Mouse (Mus musculus) large intestine, adult 2 months (tissue): ENCODE measurements around the gene Pakap. TPM values are rescaled to one million over a fixed set of nuclear protein-coding genes. Genes with fewer than 3 reads are reported as not detected.
A peak's percentile ranks its signal among the peaks of the same experiment; 100 is the strongest.

ENCODE experiments used
- DNase-seq: peaks from one replicate; pipeline ENCODE4 v3.0.0-alpha.2; 2012; ENCODE audit warnings: low read depth, low spot score
- WGBS: fragments of 180-500 bp; shearing (Covaris S2); methylation state at CpG from one replicate; pipeline ENCODE4 v1.1.7; 2018; 5-methylcytosine and 5-hydroxymethylcytosine counted together
- polyA plus RNA-seq: library from polyadenylated mRNA; depleted of rRNA; stranded (reverse); fragments of >200 nt; gene quantifications from 2 replicates; pipeline ENCODE4 v1.2.3, GENCODE M21; 2012

The Pakap gene
- polyA plus RNA-seq, 1 experiment, result 0.17 TPM

- WGBS, result 45% methylated on average over 7 of the region's 7 CpGs
- no peak for DNase-seq
Observed at GRCm38 (mm10) chr4:57812916-57813575, 245.1 kb downstream of the Pakap start.

GRCm38 (mm10) chr4:57813576-57813945 lies 245.6 kb downstream of the Pakap start:
- WGBS, result 72% methylated on average over 4 of the region's 4 CpGs
- DNase-seq, result no peak

GRCm38 (mm10) chr4:57815355-57815754 lies 247.4 kb downstream of the Pakap start:
- no peak for DNase-seq
- WGBS, result 33% methylated on average over 2 of the region's 2 CpGs

GRCm38 (mm10) chr4:57816146-57816545 lies 248.2 kb downstream of the Pakap start:
- WGBS, result 88% methylated on average over 8 of the region's 8 CpGs
- DNase-seq, result no peak

- 48% methylated on average over 24 of the region's 24 CpGs for WGBS
- peak; percentile 46 for DNase-seq
Observed at GRCm38 (mm10) chr4:57820839-57821374, 252.9 kb downstream of the Pakap start.

- DNase-seq, result peak; percentile 45
- WGBS, result 11% methylated on average over 11 of the region's 11 CpGs
Observed at GRCm38 (mm10) chr4:57821556-57822356, 253.8 kb downstream of the Pakap start.

- DNase-seq, result no peak
- 83% methylated on average over 5 of the region's 5 CpGs for WGBS
Observed at GRCm38 (mm10) chr4:57822641-57823040, 254.7 kb downstream of the Pakap start.

GRCm38 (mm10) chr4:57824626-57825240 lies 256.8 kb downstream of the Pakap start:
- WGBS, result 76% methylated on average over 8 of the region's 8 CpGs
- no peak for DNase-seq

GRCm38 (mm10) chr4:57826272-57826671 lies 258.3 kb downstream of the Pakap start:
- 85% methylated on average over 7 of the region's 7 CpGs for WGBS
- no peak for DNase-seq

GRCm38 (mm10) chr4:57829131-57829530 lies 261.2 kb downstream of the Pakap start:
- no peak for DNase-seq
- 43% methylated on average over 9 of the region's 9 CpGs for WGBS

- DNase-seq, result no peak
- 53% methylated on average over 3 of the region's 3 CpGs for WGBS
Observed at GRCm38 (mm10) chr4:57829740-57830139, 261.8 kb downstream of the Pakap start.

GRCm38 (mm10) chr4:57832318-57832717 lies 264.3 kb downstream of the Pakap start:
- no peak for DNase-seq
- 48% methylated on average over 7 of the region's 7 CpGs for WGBS

- DNase-seq, result no peak
- WGBS, result 60% methylated on average over 4 of the region's 4 CpGs
Observed at GRCm38 (mm10) chr4:57833060-57833459, 265.1 kb downstream of the Pakap start.

- DNase-seq, result no peak
- WGBS, result 67% methylated on average over 4 of the region's 4 CpGs
Observed at GRCm38 (mm10) chr4:57834141-57834540, 266.2 kb downstream of the Pakap start.

- WGBS, result 72% methylated on average over 9 of the region's 9 CpGs
- DNase-seq, result no peak
Observed at GRCm38 (mm10) chr4:57837089-57837488, 269.1 kb downstream of the Pakap start.

- DNase-seq, result no peak
- WGBS, result 49% methylated on average over 4 of the region's 4 CpGs
Observed at GRCm38 (mm10) chr4:57839343-57839742, 271.4 kb downstream of the Pakap start.

- DNase-seq, result no peak
- WGBS, result 21% methylated on average over 1 of the region's 1 CpGs
Observed at GRCm38 (mm10) chr4:57841911-57842310, 273.9 kb downstream of the Pakap start.

- 75% methylated on average over 11 of the region's 11 CpGs for WGBS
- DNase-seq, result no peak
Observed at GRCm38 (mm10) chr4:57842472-57843305, 274.7 kb downstream of the Pakap start.

GRCm38 (mm10) chr4:57845031-57845431 lies 277.1 kb downstream of the Pakap start:
- DNase-seq, result peak; percentile 62
- 9% methylated on average over 10 of the region's 10 CpGs for WGBS
